Mouse (Mus musculus): ENCODE measurements around the gene Nppc. TPM values are rescaled to one million over a fixed set of nuclear protein-coding genes. Genes with fewer than 3 reads are reported as not detected.

Gene Nppc
- total and polyA plus RNA-seq, 2 experiments from 2014 or later: 1.5 TPM; not detected in 1

DNA sequence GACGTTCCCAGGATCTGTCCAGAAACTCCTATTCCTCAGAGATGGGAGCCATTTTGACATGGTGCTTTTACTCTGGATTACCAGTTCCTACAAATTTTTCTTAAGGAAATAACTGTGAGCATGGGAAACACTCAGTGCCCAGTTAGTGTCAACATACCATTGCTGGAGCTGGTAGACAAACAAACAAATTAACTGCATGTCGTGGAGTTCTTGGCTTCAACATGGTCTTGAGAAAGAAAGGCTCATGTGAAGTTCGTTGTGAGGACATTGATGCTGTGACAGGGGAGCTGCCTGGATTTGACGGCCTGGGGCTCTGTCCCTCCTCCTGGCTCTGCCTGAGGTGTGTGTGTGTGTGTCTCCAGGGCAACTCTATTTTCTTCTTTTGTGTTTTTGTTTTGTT, 40.4 kb downstream of the Nppc start:
- TF ChIP-seq EP300 (IDR thresholded peaks at IDR 0.05; ENCODE audit: low read depth): no peak
- TF ChIP-seq CTCF (IDR thresholded peaks at IDR 0.05; ENCODE audit: low read depth): no peak
- Histone ChIP-seq H3K9me3 (replicated peaks; ENCODE audit: control insufficient read depth, low read length) (no peaks in the 10 kb centered on the region), H3K4me2 (ENCODE audit: low read depth, low read length) (no peak overlapping the region), H3K27ac (ENCODE audit: low read depth) (no peak overlapping the region), H3K4me1 (ENCODE audit: control insufficient read depth, insufficient read depth) (no peaks in the 10 kb centered on the region), H3K36me3 (replicated peaks; ENCODE audit: control insufficient read depth, insufficient read depth, low read length) (no peaks in the 10 kb centered on the region), H3K4me3 (ENCODE audit: low read depth, low read length) (no peak overlapping the region), H3K27me3 (ENCODE audit: control insufficient read depth, insufficient read depth, low read length) (no peaks in the 10 kb centered on the region), H3K9ac (replicated peaks; ENCODE audit: low read depth, low read length) (no peak overlapping the region)
- ATAC-seq (ENCODE audit: insufficient read depth, low read depth) (no peak), DNase-seq (ENCODE audit: low spot score) (no peak)
- 48% methylated on average over 4 of the region's 4 CpGs for WGBS

DNA sequence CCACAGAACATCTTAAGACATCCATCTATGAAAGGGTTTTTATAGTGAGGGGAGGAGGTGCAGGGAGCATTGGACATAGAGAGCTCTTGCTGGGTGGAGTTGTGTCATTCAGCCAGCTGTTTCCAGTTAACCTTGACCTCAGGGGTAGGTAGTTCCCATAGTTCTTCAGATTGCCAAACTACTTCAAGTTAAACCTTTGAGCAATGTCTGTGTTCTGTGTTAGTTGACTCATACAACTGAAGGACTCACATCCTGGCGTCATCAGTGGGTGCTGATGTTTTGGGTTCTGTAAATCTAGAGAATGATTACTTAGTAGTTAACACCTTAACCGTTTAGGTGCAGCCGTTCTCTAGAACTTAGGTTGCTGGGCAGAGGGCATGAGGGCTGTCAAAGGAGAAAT, 42.1 kb downstream of the Nppc start:
- Histone ChIP-seq H3K9me3 (replicated peaks; ENCODE audit: control insufficient read depth, low read length) (no peaks in the 10 kb centered on the region), H3K36me3 (replicated peaks; ENCODE audit: control insufficient read depth, insufficient read depth, low read length) (no peaks in the 10 kb centered on the region), H3K27me3 (ENCODE audit: control insufficient read depth, insufficient read depth, low read length) (no peaks in the 10 kb centered on the region), H3K4me2 (ENCODE audit: low read depth, low read length) (no peak overlapping the region), H3K4me1 (ENCODE audit: control insufficient read depth, insufficient read depth) (no peaks in the 10 kb centered on the region), H3K9ac (replicated peaks; ENCODE audit: low read depth, low read length) (no peak overlapping the region), H3K4me3 (ENCODE audit: low read depth, low read length) (no peak overlapping the region), H3K27ac (ENCODE audit: low read depth) (no peak overlapping the region)
- no peak for TF ChIP-seq CTCF (IDR thresholded peaks at IDR 0.05; ENCODE audit: low read depth)
- no peak for TF ChIP-seq EP300 (IDR thresholded peaks at IDR 0.05; ENCODE audit: low read depth)
- DNase-seq (ENCODE audit: low spot score) (no peak), ATAC-seq (ENCODE audit: insufficient read depth, low read depth) (no peak)
- WGBS: 61% methylated on average over 3 of the region's 3 CpGs

DNA sequence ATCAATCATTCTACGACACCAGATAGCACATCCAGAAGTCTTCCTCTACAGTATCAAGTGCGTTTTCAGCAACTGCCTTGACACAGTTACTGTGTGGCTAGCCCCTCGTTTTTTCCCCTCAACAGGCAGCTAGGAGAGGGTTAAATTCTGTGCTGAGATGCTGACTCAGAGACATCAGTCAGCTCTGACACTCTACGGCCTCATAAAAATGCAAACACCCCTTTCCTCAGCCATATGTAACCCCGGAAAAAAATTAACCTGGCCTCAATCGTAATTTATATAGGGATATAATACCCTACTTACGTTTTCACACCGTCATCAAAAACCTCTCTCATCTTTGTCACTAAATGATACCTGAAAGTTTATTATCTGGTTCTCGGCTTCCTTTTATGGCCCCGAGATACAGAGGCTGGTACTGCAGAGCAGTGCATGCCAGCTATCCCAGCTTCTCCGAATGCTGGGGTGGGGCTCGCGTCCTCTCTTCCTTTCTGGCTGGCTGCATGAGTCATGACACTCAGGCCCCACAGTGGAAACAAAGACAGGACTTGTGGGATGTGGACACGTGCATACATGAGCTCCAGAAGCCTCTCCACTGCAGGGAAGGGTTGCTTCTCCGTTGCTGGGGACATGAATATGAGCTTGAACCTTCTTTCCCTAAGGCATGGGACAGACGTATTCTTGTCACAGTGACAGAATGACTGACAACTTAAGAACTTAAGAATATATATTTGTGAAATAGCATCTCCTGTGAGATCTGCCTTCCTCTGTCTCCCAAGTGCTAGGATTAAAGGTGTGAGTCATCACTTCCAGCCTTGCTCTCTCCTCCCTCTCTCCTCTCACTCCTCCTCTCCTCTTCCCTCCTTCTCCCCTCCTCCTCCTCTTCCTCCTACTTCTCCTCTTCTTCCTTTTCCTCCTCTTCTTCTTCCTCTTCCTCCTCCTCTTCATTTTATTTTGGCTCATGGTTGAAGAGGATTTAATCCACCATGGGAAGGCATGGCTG, 47.1 kb downstream of the Nppc start:
- H3K4me3 ChIP-seq (ENCODE audit: low read depth, low read length): no peak overlapping the region
- H3K27ac ChIP-seq (ENCODE audit: low read depth): no peak overlapping the region
- DNase-seq (ENCODE audit: low spot score) (peak; percentile 9), ATAC-seq (ENCODE audit: insufficient read depth, low read depth) (0 out of 2 replicates have a peak, but pooled peaks have one; percentile 41)
- no peaks in the 10 kb centered on the region for H3K27me3 ChIP-seq (ENCODE audit: control insufficient read depth, insufficient read depth, low read length)
- H3K4me2 ChIP-seq (ENCODE audit: low read depth, low read length): no peak overlapping the region
- H3K9me3 ChIP-seq (replicated peaks; ENCODE audit: control insufficient read depth, low read length): no peaks in the 10 kb centered on the region
- WGBS: 36% methylated on average over 16 of the region's 16 CpGs
- no peak overlapping the region for H3K9ac ChIP-seq (replicated peaks; ENCODE audit: low read depth, low read length)
- no peaks in the 10 kb centered on the region for H3K4me1 ChIP-seq (ENCODE audit: control insufficient read depth, insufficient read depth)
- H3K36me3 ChIP-seq (replicated peaks; ENCODE audit: control insufficient read depth, insufficient read depth, low read length): no peaks in the 10 kb centered on the region
- TF ChIP-seq EP300 (IDR thresholded peaks at IDR 0.05; ENCODE audit: low read depth) (no peak), CTCF (IDR thresholded peaks at IDR 0.05; ENCODE audit: low read depth) (no peak)

DNA sequence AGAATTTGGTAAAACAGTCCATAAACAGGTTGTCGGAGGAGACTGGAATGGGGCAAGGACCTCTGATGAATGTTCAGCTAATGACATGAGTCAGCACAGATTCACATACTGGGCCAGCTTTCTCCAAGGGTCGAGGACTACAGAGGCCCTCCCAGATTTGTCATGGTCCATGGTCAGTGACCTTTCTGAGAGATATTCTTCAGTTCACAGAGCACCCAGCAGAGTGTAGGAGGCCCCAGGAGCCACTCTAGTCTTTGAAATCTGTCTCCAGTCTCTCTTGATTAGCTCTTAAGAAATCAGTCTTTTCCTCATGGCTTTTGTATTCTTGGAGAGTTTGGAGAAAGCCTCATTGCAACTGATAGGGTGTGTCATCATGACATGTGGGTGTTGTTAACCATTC, 48.1 kb downstream of the Nppc start:
- TF ChIP-seq CTCF (IDR thresholded peaks at IDR 0.05; ENCODE audit: low read depth) (no peak), EP300 (IDR thresholded peaks at IDR 0.05; ENCODE audit: low read depth) (no peak)
- Histone ChIP-seq H3K36me3 (replicated peaks; ENCODE audit: control insufficient read depth, insufficient read depth, low read length) (no peaks in the 10 kb centered on the region), H3K4me1 (ENCODE audit: control insufficient read depth, insufficient read depth) (no peaks in the 10 kb centered on the region), H3K9me3 (replicated peaks; ENCODE audit: control insufficient read depth, low read length) (no peaks in the 10 kb centered on the region), H3K4me3 (ENCODE audit: low read depth, low read length) (no peak overlapping the region), H3K4me2 (ENCODE audit: low read depth, low read length) (no peak overlapping the region), H3K27me3 (ENCODE audit: control insufficient read depth, insufficient read depth, low read length) (no peaks in the 10 kb centered on the region), H3K9ac (replicated peaks; ENCODE audit: low read depth, low read length) (no peak overlapping the region), H3K27ac (ENCODE audit: low read depth) (no peak overlapping the region)
- ATAC-seq (ENCODE audit: insufficient read depth, low read depth) (no peak), DNase-seq (ENCODE audit: low spot score) (no peak)
- 73% methylated on average over 2 of the region's 2 CpGs for WGBS

GRCm38 (mm10) chr1:86618454-86619125, 51.8 kb downstream of the Nppc start:
- peak; percentile 23 for DNase-seq (ENCODE audit: low spot score)

More at GRCm38 (mm10) chr1:86618454-86619125, 51.8 kb downstream of the Nppc start:
- TF ChIP-seq EP300 (IDR thresholded peaks at IDR 0.05; ENCODE audit: low read depth) (no peak), CTCF (IDR thresholded peaks at IDR 0.05; ENCODE audit: low read depth) (peak; percentile 71)
- no peak overlapping the region for H3K4me2 ChIP-seq (ENCODE audit: low read depth, low read length)
- H3K27ac ChIP-seq (ENCODE audit: low read depth): no peak overlapping the region
- H3K4me3 ChIP-seq (ENCODE audit: low read depth, low read length): no peak overlapping the region
- H3K9ac ChIP-seq (replicated peaks; ENCODE audit: low read depth, low read length): no peak overlapping the region
- H3K9me3 ChIP-seq (replicated peaks; ENCODE audit: control insufficient read depth, low read length): no peaks in the 10 kb centered on the region
- H3K27me3 ChIP-seq (ENCODE audit: control insufficient read depth, insufficient read depth, low read length): no peaks in the 10 kb centered on the region
- no peaks in the 10 kb centered on the region for H3K36me3 ChIP-seq (replicated peaks; ENCODE audit: control insufficient read depth, insufficient read depth, low read length)
- no peaks in the 10 kb centered on the region for H3K4me1 ChIP-seq (ENCODE audit: control insufficient read depth, insufficient read depth)
- no peak for ATAC-seq (ENCODE audit: insufficient read depth, low read depth)
- WGBS: 56% methylated on average over 10 of the region's 10 CpGs

Small RNA genes lying within 50 kb of the gene (microRNA-seq; reads per million reads assigned to microRNA genes)
- not detected for gene Gm22955

Other genes starting within 250 kb of the Nppc start
- gene Nmur1, start 244.3 kb downstream of the Nppc start, total RNA-seq (2014; rRNA removed; ENCODE audit: low replicate concordance): 0.31 TPM in 1 of 2 replicates, not detected in the other
- not detected in 2 replicates for gene Nmur1, start 244.3 kb downstream of the Nppc start, polyA plus RNA-seq (2015; fragmentation: Nextera tagmentation; extraction: Ambion mirVana)
- gene Tex44, start 244.2 kb downstream of the Nppc start, total RNA-seq (2014; rRNA removed; ENCODE audit: low replicate concordance): not detected in 2 replicates
- not detected in 2 replicates for gene Tex44, start 244.2 kb downstream of the Nppc start, polyA plus RNA-seq (2015; fragmentation: Nextera tagmentation; extraction: Ambion mirVana)
- gene Ptma, start 143.8 kb downstream of the Nppc start, total RNA-seq (2014; rRNA removed; ENCODE audit: low replicate concordance): 379 and 399 TPM in 2 replicates
- gene Ptma, start 143.8 kb downstream of the Nppc start, polyA plus RNA-seq (2015; fragmentation: Nextera tagmentation; extraction: Ambion mirVana): 597 and 614 TPM in 2 replicates
- 19.8 and 25.0 TPM in 2 replicates for gene Pde6d, start 87.9 kb downstream of the Nppc start, total RNA-seq (2014; rRNA removed; ENCODE audit: low replicate concordance)
- gene Pde6d, start 87.9 kb downstream of the Nppc start, polyA plus RNA-seq (2015; fragmentation: Nextera tagmentation; extraction: Ambion mirVana): 50.5 and 57.4 TPM in 2 replicates
- gene Cops7b, start 87.7 kb downstream of the Nppc start, total RNA-seq (2014; rRNA removed; ENCODE audit: low replicate concordance): 16.0 and 20.7 TPM in 2 replicates
- gene Cops7b, start 87.7 kb downstream of the Nppc start, polyA plus RNA-seq (2015; fragmentation: Nextera tagmentation; extraction: Ambion mirVana): 14.0 TPM in 2 replicates
- 11.2 and 15.7 TPM in 2 replicates for gene Dis3l2, start 33.2 kb upstream of the Nppc start, total RNA-seq (2014; rRNA removed; ENCODE audit: low replicate concordance)
- 12.1 TPM in 2 replicates for gene Dis3l2, start 33.2 kb upstream of the Nppc start, polyA plus RNA-seq (2015; fragmentation: Nextera tagmentation; extraction: Ambion mirVana)